Mouse (Mus musculus) CH12.LX (cell line): ENCODE data around the gene Camkk2. TPM values are rescaled to one million over a fixed set of nuclear protein-coding genes. Genes with fewer than 3 reads are reported as not detected.

ENCODE experiments used
- DNase-seq: peaks from one replicate; pipeline ENCODE4 v3.0.0-alpha.2; 2013; ENCODE audit errors: extremely low read depth
- H3K27ac ChIP-seq: 2 replicates; pipeline ENCODE4 v1.5.1; 2012; ENCODE audit warnings: low read depth, mild to moderate bottlenecking, control low read depth, moderate library complexity; ENCODE audit not compliant: insufficient read depth
- H3K27me3 ChIP-seq: replicated peaks from 2 replicates; pipeline ENCODE3; 2012; ENCODE audit warnings: inconsistent platforms
- H3K36me3 ChIP-seq, 2 experiments: replicated peaks in 1 of 2; 2 replicates each; pipeline versions ENCODE3 to v1.6.1; 2012; ENCODE audit warnings: inconsistent platforms in 1 of 2, low read length in 1 of 2, mild to moderate bottlenecking in 1 of 2, mixed read lengths in 1 of 2, moderate library complexity in 1 of 2; ENCODE audit not compliant: control insufficient read depth in 1 of 2, insufficient read depth in 1 of 2
- H3K4me1 ChIP-seq, 2 experiments: 2 replicates each; pipeline ENCODE4 v1.6.1; 2012; ENCODE audit warnings: inconsistent platforms in 1 of 2, moderate library complexity in 1 of 2; ENCODE audit not compliant: insufficient read depth in 2 of 2, control insufficient read depth in 1 of 2
- H3K4me2 ChIP-seq: 2 replicates; pipeline ENCODE4 v1.6.1; 2012; ENCODE audit warnings: low read depth, mild to moderate bottlenecking, control low read depth; ENCODE audit not compliant: poor library complexity, insufficient read depth, severe bottlenecking
- H3K4me3 ChIP-seq, 3 experiments: fragments of 150-350 bp in 1 of 3; sonication (generic) in 1 of 3; replicated peaks in 1 of 3; 2 replicates each; pipeline versions ENCODE3 to v1.5.1; 2011 to 2012; ENCODE audit warnings: low read depth in 2 of 3, low read length in 2 of 3, mild to moderate bottlenecking in 2 of 3, moderate library complexity in 2 of 3, control low read depth in 1 of 3, improper control_type of control experiment in 1 of 3, inconsistent platforms in 1 of 3, mixed read lengths in 1 of 3; ENCODE audit not compliant: poor library complexity in 1 of 3
- H3K79me2 ChIP-seq: replicated peaks from 2 replicates; pipeline ENCODE4 v1.6.1; 2012; ENCODE audit warnings: mild to moderate bottlenecking, moderate library complexity; ENCODE audit not compliant: control insufficient read depth, poor library complexity, insufficient read depth, severe bottlenecking; ENCODE audit errors: extremely low read depth
- H3K9ac ChIP-seq: 2 replicates; pipeline ENCODE4 v1.6.1; 2012; ENCODE audit warnings: low read depth, mild to moderate bottlenecking, control low read depth, moderate library complexity; ENCODE audit not compliant: insufficient read depth
- H3K9me3 ChIP-seq: replicated peaks from 2 replicates; pipeline ENCODE3; 2012; ENCODE audit warnings: low read length, inconsistent platforms, mixed read lengths
- CHD1 ChIP-seq: IDR thresholded peaks from 2 replicates; pipeline ENCODE4 v1.6.1; 2012; ENCODE audit warnings: low read depth, low read length, improper control_type of control experiment, inconsistent platforms
- CTCF ChIP-seq, 2 experiments: IDR thresholded peaks in 1 of 2; conservative IDR thresholded peaks in 1 of 2; 2 replicates each; pipeline ENCODE4 v1.5.1; 2011 to 2012; ENCODE audit warnings: low read depth in 2 of 2, low read length in 2 of 2, improper control_type of control experiment in 1 of 2, inconsistent platforms in 1 of 2, mild to moderate bottlenecking in 1 of 2, moderate library complexity in 1 of 2
- E2F4 ChIP-seq: IDR thresholded peaks from 2 replicates; pipeline ENCODE4 v1.6.1; 2011; ENCODE audit warnings: low read depth, low read length, improper control_type of control experiment; ENCODE audit not compliant: insufficient replicate concordance
- EP300 ChIP-seq: IDR thresholded peaks from 2 replicates; pipeline ENCODE4 v1.6.1; 2011; ENCODE audit warnings: low read length, improper control_type of control experiment
- GABPA ChIP-seq: IDR thresholded peaks from 2 replicates; pipeline ENCODE4 v1.6.1; 2012; ENCODE audit warnings: low read depth, low read length, improper control_type of control experiment, inconsistent platforms; ENCODE audit not compliant: insufficient replicate concordance
- HCFC1 ChIP-seq: IDR thresholded peaks from 2 replicates; pipeline ENCODE4 v1.6.1; 2012; ENCODE audit warnings: low read depth, mild to moderate bottlenecking, inconsistent platforms, low read length, improper control_type of control experiment
- JUN ChIP-seq: IDR thresholded peaks from 2 replicates; pipeline ENCODE4 v1.6.1; 2011; ENCODE audit warnings: low read depth, mild to moderate bottlenecking, low read length, improper control_type of control experiment, moderate library complexity; ENCODE audit not compliant: insufficient read depth
- JUND ChIP-seq: conservative IDR thresholded peaks from 2 replicates; pipeline ENCODE4 v1.6.1; 2011; ENCODE audit warnings: low read depth, low read length, improper control_type of control experiment
- MAFK ChIP-seq: IDR thresholded peaks from 2 replicates; pipeline ENCODE4 v1.6.1; 2011; ENCODE audit warnings: low read length, improper control_type of control experiment; ENCODE audit not compliant: insufficient replicate concordance
- MAX ChIP-seq: IDR thresholded peaks from 2 replicates; pipeline ENCODE4 v1.6.1; 2011; ENCODE audit warnings: low read length, improper control_type of control experiment
- MAZ ChIP-seq: IDR thresholded peaks from 2 replicates; pipeline ENCODE4 v1.6.1; 2012; ENCODE audit warnings: low read depth, mild to moderate bottlenecking, inconsistent platforms, low read length, improper control_type of control experiment, moderate library complexity
- MYC ChIP-seq: IDR thresholded peaks from 2 replicates; pipeline ENCODE4 v1.6.1; 2011; ENCODE audit warnings: low read depth, mild to moderate bottlenecking, improper control_type of control experiment, low read length
- NELFE ChIP-seq: IDR thresholded peaks from 2 replicates; pipeline ENCODE4 v1.6.1; 2011; ENCODE audit warnings: low read depth, low read length, improper control_type of control experiment
- NRF1 ChIP-seq: IDR thresholded peaks from 2 replicates; pipeline ENCODE4 v1.6.1; 2014; ENCODE audit warnings: low read depth, mild to moderate bottlenecking, inconsistent platforms, low read length, improper control_type of control experiment, moderate library complexity
- POLR2AphosphoS2 ChIP-seq: IDR thresholded peaks from 2 replicates; pipeline ENCODE4 v1.6.1; 2011; ENCODE audit warnings: low read depth, low read length, improper control_type of control experiment
- RAD21 ChIP-seq: IDR thresholded peaks from 2 replicates; pipeline ENCODE4 v1.6.1; 2011; ENCODE audit warnings: low read depth, mild to moderate bottlenecking, low read length, improper control_type of control experiment, moderate library complexity
- RCOR1 ChIP-seq: conservative IDR thresholded peaks from 2 replicates; pipeline ENCODE4 v1.6.1; 2012; ENCODE audit warnings: low read depth, mild to moderate bottlenecking, inconsistent platforms, low read length, improper control_type of control experiment
- TBP ChIP-seq: conservative IDR thresholded peaks from 2 replicates; pipeline ENCODE4 v1.6.1; 2011; ENCODE audit warnings: low read depth, low read length, improper control_type of control experiment
- TCF12 ChIP-seq: IDR thresholded peaks from 2 replicates; pipeline ENCODE4 v1.6.1; 2014; ENCODE audit warnings: low read depth, mild to moderate bottlenecking, inconsistent platforms, low read length, improper control_type of control experiment
- UBTF ChIP-seq: IDR thresholded peaks from 2 replicates; pipeline ENCODE4 v1.6.1; 2012; ENCODE audit warnings: low read depth, mild to moderate bottlenecking, inconsistent platforms, low read length, improper control_type of control experiment, moderate library complexity
- USF1 ChIP-seq: IDR thresholded peaks from 2 replicates; pipeline ENCODE4 v1.6.1; 2014; ENCODE audit warnings: low read depth, mild to moderate bottlenecking, inconsistent platforms, low read length, improper control_type of control experiment
- USF2 ChIP-seq: conservative IDR thresholded peaks from 2 replicates; pipeline ENCODE4 v1.6.1; 2011; ENCODE audit warnings: low read depth, low read length, improper control_type of control experiment
- ZNF384 ChIP-seq: IDR thresholded peaks from 2 replicates; pipeline ENCODE4 v1.6.1; 2012; ENCODE audit warnings: low read depth, low read length, improper control_type of control experiment, inconsistent platforms
- dilution Hi-C: fragments of 300-500 bp; cut with MboI; formaldehyde crosslinking; loops from 2 replicates; pipeline ENCODE4 v1.14.3; 2020; ENCODE audit warnings: low sequenced_read_pairs; ENCODE audit not compliant: extremely low pct_unique_long_range_greater_than_20kb, extremely low pct_ligation_motif_present
- in situ Hi-C: fragments of 300-500 bp; cut with MboI; formaldehyde crosslinking; loops from 3 replicates; pipeline ENCODE4 v1.14.3; 2019; ENCODE audit warnings: low sequenced_read_pairs, low pct_ligation_motif_present, low pct_unique_long_range_greater_than_20kb, mixed read lengths
- polyA plus RNA-seq: library from polyadenylated mRNA; unstranded; fragments of >175 nt; gene quantifications from 2 replicates; pipeline ENCODE4 v1.2.1, GENCODE M21; 2012; ENCODE audit warnings: low read depth; ENCODE audit not compliant: insufficient read length
- total RNA-seq, 2 experiments: library from RNA; depleted of rRNA; stranded (reverse); fragments of 300-350 nt in 1 of 2; fragments of >200 nt in 1 of 2; gene quantifications; 2 replicates each; pipeline ENCODE4 v1.2.3; 2012 to 2014

The Camkk2 gene
- total and polyA plus RNA-seq, 3 experiments, result 8.6 to 12.7 (median 12.3) TPM

- in situ Hi-C loops (no loop called here), dilution Hi-C loops (no loop called here)
- Histone ChIP-seq H3K36me3 (peaks cover 19 to 25% of the 10 kb centered on the region in 2 experiments), H3K27ac (no peak overlapping the region), H3K9ac (no peak overlapping the region), H3K4me2 (no peak overlapping the region), H3K4me3 (no peak overlapping the region), H3K79me2 (peaks cover 17% of the 10 kb centered on the region), H3K9me3 (no peaks in the 10 kb centered on the region), H3K27me3 (no peaks in the 10 kb centered on the region), H3K4me1 (peaks cover 7 to 38% of the 10 kb centered on the region in 2 experiments)
- TF ChIP-seq HCFC1 (no peak), E2F4 (no peak), MAFK (no peak), NRF1 (no peak), JUN (no peak), TBP (no peak)
- no peak for DNase-seq
These were observed 43.2 kb upstream of the Camkk2 start for GRCm38 (mm10) chr5:122822441-122822840.

DNA sequence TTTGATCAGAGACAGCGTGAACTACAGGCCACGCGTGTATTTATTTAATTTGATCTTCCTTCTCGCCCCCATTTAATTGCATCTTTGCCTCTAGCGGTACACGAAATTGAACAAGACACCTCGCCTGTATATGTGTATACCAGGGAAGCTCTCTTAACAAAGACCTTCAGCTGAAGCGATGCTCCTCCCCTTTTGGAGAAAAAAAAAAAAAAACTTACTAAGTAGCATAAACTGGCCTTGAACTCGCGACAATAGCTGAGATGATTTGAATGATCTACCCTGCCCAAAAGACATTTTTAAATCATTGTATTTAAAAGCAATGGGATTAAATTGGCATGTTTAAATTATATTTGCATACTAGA lies 42.3 kb upstream of the Camkk2 start:
- Histone ChIP-seq H3K4me1 (peaks cover 7 to 44% of the 10 kb centered on the region in 2 experiments), H3K9ac (0 out of 2 replicates have a peak overlapping the region, but pooled peaks have one; percentile 36), H3K36me3 (peaks cover 25 to 31% of the 10 kb centered on the region in 2 experiments), H3K27me3 (no peaks in the 10 kb centered on the region), H3K4me3 (peak overlapping the region; percentile 46 to 87 (median 49)), H3K27ac (no peak overlapping the region), H3K9me3 (no peaks in the 10 kb centered on the region), H3K4me2 (peak overlapping the region; percentile 64), H3K79me2 (peaks cover 17% of the 10 kb centered on the region)
- dilution Hi-C loops, result no loop called here
- no peak for DNase-seq
- in situ Hi-C loops, result no loop called here
- TF ChIP-seq ZNF384, result peak; percentile 98
- TF ChIP-seq UBTF, result peak; percentile 53; the same call in 1 of the 2 replicates
- TF ChIP-seq MYC, result 0 out of 2 replicates have a peak, but pooled peaks have one; percentile 13
- TF ChIP-seq EP300, result no peak
- TF ChIP-seq JUND, result peak; percentile 1; the same call in 1 of the 2 replicates

DNA sequence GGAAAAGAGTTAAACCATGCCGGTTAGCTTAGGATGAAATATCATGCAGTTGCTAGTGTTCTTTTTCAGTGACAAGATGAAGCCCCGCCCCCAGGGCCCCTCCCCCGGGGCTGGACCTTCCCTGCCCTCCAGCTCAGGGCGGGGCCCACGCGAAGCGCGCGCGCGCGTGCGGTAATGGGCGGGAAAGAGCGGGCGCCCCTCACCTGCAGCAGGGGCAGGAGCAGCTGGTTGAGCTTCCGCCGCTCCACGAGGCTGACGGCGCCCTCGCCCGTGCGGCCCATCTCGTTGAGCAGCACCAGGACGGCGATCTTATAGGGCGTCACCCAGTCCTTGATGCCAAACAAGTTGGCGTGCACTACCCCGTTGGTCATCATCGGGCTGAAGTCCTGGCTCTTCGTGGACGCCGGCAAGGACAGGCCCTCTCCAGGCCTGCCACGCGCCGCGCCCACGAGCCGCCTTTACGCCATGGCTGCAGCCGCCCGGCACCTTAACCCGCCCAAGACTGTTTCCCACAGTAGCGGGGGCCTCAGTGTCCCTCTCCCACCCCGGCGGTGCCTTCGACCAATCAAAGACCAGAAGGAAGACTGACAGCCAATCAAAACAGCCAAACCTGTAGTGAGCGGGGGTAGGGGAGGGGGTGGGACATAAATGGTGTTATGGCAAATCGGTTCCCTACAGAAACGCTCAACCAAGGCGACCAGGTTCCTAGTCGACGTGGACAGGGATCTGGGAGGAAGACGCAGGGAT lies 41.7 kb upstream of the Camkk2 start, which contains the start of gene Anapc5:
TSS of gene Anapc5 (minus strand) at position 563 of the 747 bp plus-strand sequence.
- dilution Hi-C loops (no loop called here), in situ Hi-C loops (no loop called here)
- Histone ChIP-seq H3K4me3 (peak within 1 kb of the TSS; percentile 74 to 93 (median 87)), H3K9me3 (no peaks in the 10 kb centered on the region), H3K79me2 (peaks cover 17% of the 10 kb centered on the region), H3K27ac (peak within 1 kb of the TSS; percentile 95), H3K9ac (peak within 1 kb of the TSS; percentile 85), H3K4me2 (peak within 1 kb of the TSS; percentile 64), H3K36me3 (peaks cover 27 to 34% of the 10 kb centered on the region in 2 experiments), H3K27me3 (no peaks in the 10 kb centered on the region), H3K4me1 (peaks cover 7 to 44% of the 10 kb centered on the region in 2 experiments)
- peak; percentile 98 for DNase-seq
- TF ChIP-seq POLR2AphosphoS2, result peak; percentile 76; the same call in 1 of the 2 replicates
- TF ChIP-seq TBP, result peak; percentile 90
- TF ChIP-seq CTCF (conservative IDR thresholded peaks at IDR 0.05 in 1 of 2, IDR thresholded peaks at IDR 0.05 in 1 of 2; ENCODE audit: low read depth in 2 of 2, low read length in 2 of 2), result no peak
- TF ChIP-seq MAZ, result peak; percentile 99
- TF ChIP-seq TCF12, result peak; percentile 89
- TF ChIP-seq NRF1, result peak; percentile 75
- peak; percentile 82 for TF ChIP-seq NELFE
- TF ChIP-seq USF1, result no peak
- peak; percentile 83 for TF ChIP-seq MAX
- no peak for TF ChIP-seq UBTF
- no peak for TF ChIP-seq USF2
- no peak for TF ChIP-seq RAD21
- TF ChIP-seq GABPA, result no peak; the same call in 1 of the 2 replicates
- peak; percentile 90 for TF ChIP-seq HCFC1
- peak; percentile 86 for TF ChIP-seq CHD1
- peak; percentile 76; the same call in 1 of the 2 replicates for TF ChIP-seq JUND
- peak; percentile 50; the same call in 1 of the 2 replicates for TF ChIP-seq JUN
- peak; percentile 78; the same call in 1 of the 2 replicates for TF ChIP-seq RCOR1
